Mouse (Mus musculus): Measurements from ENCODE around the gene Nr2c2ap. TPM values are rescaled to one million over a fixed set of nuclear protein-coding genes. Genes with fewer than 3 reads are reported as not detected.

The Nr2c2ap gene
- polyA plus RNA-seq, 1 experiment from 2014 or later, result 25.1 TPM

DNA sequence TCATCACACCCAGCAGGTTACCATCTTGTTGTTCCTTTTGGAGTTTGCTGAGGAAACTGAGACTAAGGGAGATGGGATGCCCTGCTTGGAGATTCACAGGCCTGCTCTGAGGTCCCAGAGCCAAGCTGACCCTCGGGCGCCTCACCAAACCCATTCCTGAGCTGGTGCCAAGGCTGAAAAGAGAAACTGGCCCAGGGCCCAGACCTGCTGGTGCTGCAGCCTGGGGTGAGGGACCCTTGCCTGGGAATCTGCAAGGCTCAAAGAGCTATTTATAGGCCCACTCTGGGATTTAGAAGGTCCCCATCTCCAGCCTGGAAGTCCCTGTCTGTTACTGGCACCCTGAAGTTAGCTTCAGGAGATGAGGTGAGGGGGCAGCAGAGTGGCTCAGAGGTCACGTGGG is 2.7 kb upstream of the Nr2c2ap start:
- H3K4me1 ChIP-seq, result peaks cover 10% of the 10 kb centered on the region
- no peaks in the 10 kb centered on the region for H3K9me3 ChIP-seq
- H3K27me3 ChIP-seq, result peaks cover 11% of the 10 kb centered on the region
- no peak overlapping the region for H3K4me3 ChIP-seq
- H3K4me2 ChIP-seq (replicated peaks), result no peak overlapping the region
- ATAC-seq (ENCODE audit: low FRiP score, low read depth), result no peak
- H3K27ac ChIP-seq, result no peak overlapping the region
- H3K9ac ChIP-seq, result no peak overlapping the region
- peaks cover 13% of the 10 kb centered on the region for H3K36me3 ChIP-seq
- 76% methylated on average over 3 of the region's 3 CpGs for WGBS

GRCm38 (mm10) chr8:70129309-70129952 is 1.7 kb upstream of the Nr2c2ap start:
- Histone ChIP-seq H3K27me3 (peaks cover 7% of the 10 kb centered on the region), H3K9me3 (no peaks in the 10 kb centered on the region), H3K4me2 (replicated peaks) (no peak overlapping the region), H3K9ac (no peak overlapping the region), H3K4me3 (no peak overlapping the region), H3K27ac (no peak overlapping the region), H3K36me3 (peaks cover 23% of the 10 kb centered on the region), H3K4me1 (peaks cover 10% of the 10 kb centered on the region)
- 64% methylated on average over 9 of the region's 9 CpGs for WGBS
- ATAC-seq (ENCODE audit: low FRiP score, low read depth), result no peak

DNA sequence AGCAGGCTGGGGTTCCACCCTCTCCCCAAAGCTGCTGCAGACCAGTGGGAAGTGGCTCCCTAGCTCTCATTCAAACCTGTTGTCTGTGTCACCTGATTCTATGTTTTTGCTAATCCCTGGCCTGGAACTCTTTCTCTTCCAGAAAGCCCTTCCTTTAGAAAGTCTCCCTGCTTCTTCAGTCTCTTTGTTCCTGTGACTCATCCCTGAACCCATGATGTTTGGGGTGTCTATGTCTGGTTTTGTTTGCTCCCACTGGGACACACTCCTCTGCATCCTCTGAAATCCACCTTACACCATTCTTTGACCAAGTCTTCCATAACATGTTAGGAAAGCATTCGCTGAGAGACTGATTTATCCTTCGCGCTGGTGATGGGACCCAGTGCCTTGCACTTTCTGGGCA is 1.1 kb upstream of the Nr2c2ap start:
- H3K4me2 ChIP-seq (replicated peaks), result no peak overlapping the region
- peaks cover 4% of the 10 kb centered on the region for H3K27me3 ChIP-seq
- peaks cover 10% of the 10 kb centered on the region for H3K4me1 ChIP-seq
- WGBS, result 85% methylated on average over 3 of the region's 3 CpGs
- peaks cover 30% of the 10 kb centered on the region for H3K36me3 ChIP-seq
- H3K27ac ChIP-seq, result no peak overlapping the region
- ATAC-seq (ENCODE audit: low FRiP score, low read depth), result no peak
- no peak overlapping the region for H3K4me3 ChIP-seq
- H3K9me3 ChIP-seq, result no peaks in the 10 kb centered on the region
- H3K9ac ChIP-seq, result no peak overlapping the region

GRCm38 (mm10) chr8:70134086-70134485 is 3.0 kb downstream of the Nr2c2ap start:
- no peak for ATAC-seq (ENCODE audit: low FRiP score, low read depth)
- H3K27ac ChIP-seq, result no peak overlapping the region
- WGBS, result 88% methylated on average over 5 of the region's 5 CpGs
- H3K36me3 ChIP-seq, result peaks cover 48% of the 10 kb centered on the region
- H3K9me3 ChIP-seq, result no peaks in the 10 kb centered on the region
- H3K4me2 ChIP-seq (replicated peaks), result no peak overlapping the region
- H3K4me1 ChIP-seq, result peaks cover 18% of the 10 kb centered on the region
- no peak overlapping the region for H3K9ac ChIP-seq
- H3K27me3 ChIP-seq, result no peaks in the 10 kb centered on the region
- no peak overlapping the region for H3K4me3 ChIP-seq

- no peak overlapping the region for H3K9ac ChIP-seq
- H3K4me1 ChIP-seq, result peaks cover 19% of the 10 kb centered on the region
- no peak for ATAC-seq (ENCODE audit: low FRiP score, low read depth)
- no peak overlapping the region for H3K4me2 ChIP-seq (replicated peaks)
- 91% methylated on average over 9 of the region's 9 CpGs for WGBS
- peaks cover 48% of the 10 kb centered on the region for H3K36me3 ChIP-seq
- H3K9me3 ChIP-seq, result no peaks in the 10 kb centered on the region
- no peak overlapping the region for H3K27ac ChIP-seq
- H3K27me3 ChIP-seq, result no peaks in the 10 kb centered on the region
- H3K4me3 ChIP-seq, result no peak overlapping the region
Measured at GRCm38 (mm10) chr8:70134931-70135330, 3.8 kb downstream of the Nr2c2ap start.

- 84% methylated on average over 4 of the region's 4 CpGs for WGBS
- Histone ChIP-seq H3K4me3 (no peak overlapping the region), H3K4me1 (peaks cover 25% of the 10 kb centered on the region), H3K27ac (no peak overlapping the region), H3K9ac (no peak overlapping the region), H3K9me3 (no peaks in the 10 kb centered on the region), H3K4me2 (replicated peaks) (no peak overlapping the region), H3K27me3 (no peaks in the 10 kb centered on the region), H3K36me3 (peaks cover 48% of the 10 kb centered on the region)
- ATAC-seq (ENCODE audit: low FRiP score, low read depth), result no peak
Measured at GRCm38 (mm10) chr8:70136591-70136990, 5.5 kb downstream of the Nr2c2ap start.

DNA sequence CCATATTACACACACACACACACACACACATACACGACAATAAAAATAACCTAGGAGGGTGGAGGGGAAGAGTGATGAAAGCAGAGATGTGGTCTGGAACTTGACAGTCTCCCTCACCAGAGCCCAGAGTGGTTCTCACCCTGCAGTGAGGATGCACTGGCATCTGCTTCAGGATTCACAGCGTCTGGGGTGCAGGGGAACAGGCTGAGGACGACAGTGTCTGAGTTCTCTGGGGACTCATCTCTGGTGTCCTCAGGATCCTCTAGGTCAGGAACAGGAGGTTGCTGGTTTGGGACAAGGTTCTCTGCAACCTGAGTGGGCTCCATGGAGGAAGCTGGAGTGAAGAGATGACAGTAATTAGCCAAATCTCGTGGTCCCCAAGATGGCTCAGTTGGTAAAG is 6.8 kb downstream of the Nr2c2ap start:
- WGBS, result 75% methylated on average over 4 of the region's 4 CpGs

DNA sequence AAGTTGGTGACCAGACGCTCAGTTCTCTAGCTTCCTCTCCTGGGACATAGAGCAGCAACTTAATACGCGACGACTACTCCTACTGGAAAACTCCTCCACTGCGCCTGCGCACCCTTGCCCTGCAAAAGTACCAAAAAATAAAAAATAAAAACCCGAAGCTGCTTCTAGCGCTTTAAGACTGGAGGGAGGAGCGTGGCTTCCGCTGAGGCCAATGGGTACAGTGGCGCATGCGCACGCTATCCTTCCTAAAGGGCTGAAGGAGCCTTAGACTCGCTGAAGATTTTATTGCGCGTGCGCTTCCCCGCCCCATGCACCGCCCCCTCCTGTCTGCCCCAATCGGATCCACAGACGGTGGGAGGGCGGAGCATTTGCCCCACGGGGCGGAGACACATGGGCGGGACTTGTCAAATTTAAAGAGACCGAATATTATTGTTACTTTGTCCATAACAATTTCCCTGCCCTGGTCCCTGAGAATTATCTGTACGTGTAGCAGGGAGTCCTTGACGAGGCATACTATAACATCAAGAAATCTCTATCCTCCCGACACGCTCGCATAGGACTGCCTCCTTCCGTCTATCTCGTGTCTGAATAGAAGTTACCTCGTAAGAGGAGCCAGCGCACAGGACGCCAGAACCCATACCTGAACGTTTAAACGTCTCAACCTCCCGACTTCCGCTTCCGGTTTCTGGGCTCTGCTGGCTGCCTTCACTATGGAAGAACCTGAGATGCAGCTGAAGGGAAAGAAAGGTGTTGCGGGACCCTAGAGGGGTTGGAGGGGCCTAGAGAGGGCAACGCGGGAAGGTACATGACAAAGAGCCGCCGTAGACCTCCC is 8.1 kb downstream of the Nr2c2ap start, which contains the start of the genes Rfxank, Borcs8 and Mef2b:
Rfxank (minus strand) TSS at position 129 of the 832 bp plus-strand sequence.
Borcs8 (plus strand) TSS at position 474 of the 832 bp plus-strand sequence.
Mef2b (plus strand) TSS at position 686 of the 832 bp plus-strand sequence.
- Histone ChIP-seq H3K27me3 (no peaks in the 10 kb centered on the region), H3K4me3 (peak within 1 kb of the TSS; percentile 89), H3K27ac (peak within 1 kb of the TSS; percentile 83), H3K4me2 (replicated peaks) (peak within 1 kb of the TSS; percentile 88), H3K36me3 (peaks cover 50% of the 10 kb centered on the region), H3K4me1 (peaks cover 21% of the 10 kb centered on the region), H3K9me3 (no peaks in the 10 kb centered on the region), H3K9ac (peak within 1 kb of the TSS; percentile 86)
- ATAC-seq (ENCODE audit: low FRiP score, low read depth), result peak; percentile 97
- WGBS, result under 1% methylated on average over 46 of the region's 46 CpGs

More for the DNA sequence above, 6.8 kb downstream of the Nr2c2ap start:
- H3K4me1 ChIP-seq, result peaks cover 21% of the 10 kb centered on the region
- no peaks in the 10 kb centered on the region for H3K9me3 ChIP-seq
- no peaks in the 10 kb centered on the region for H3K27me3 ChIP-seq
- H3K27ac ChIP-seq, result no peak overlapping the region
- peak overlapping the region; percentile 72 for H3K9ac ChIP-seq
- peak overlapping the region; percentile 89 for H3K4me3 ChIP-seq
- H3K36me3 ChIP-seq, result peaks cover 51% of the 10 kb centered on the region
- ATAC-seq (ENCODE audit: low FRiP score, low read depth), result no peak
- H3K4me2 ChIP-seq (replicated peaks), result peak overlapping the region; percentile 74

DNA sequence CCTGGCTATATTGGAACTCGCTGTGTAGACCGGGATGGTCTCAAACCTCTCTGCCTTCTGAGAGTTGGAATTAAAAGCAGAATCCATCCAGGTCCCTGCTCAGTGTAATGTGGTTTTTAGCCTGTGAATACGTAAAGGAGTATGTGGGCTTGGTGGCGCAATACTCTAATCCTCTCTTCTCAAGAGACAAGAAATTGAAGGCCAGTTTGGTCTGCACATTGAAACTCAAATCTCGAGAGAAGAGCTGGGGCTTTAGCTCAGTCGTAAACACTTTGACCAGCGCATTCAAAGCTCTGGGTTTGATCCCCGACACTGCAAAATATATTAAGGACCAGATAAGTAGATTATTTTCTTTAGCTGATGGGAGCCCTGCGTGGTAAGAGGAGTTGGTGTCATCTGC is 8.8 kb downstream of the Nr2c2ap start:
- peak overlapping the region; percentile 86 for H3K9ac ChIP-seq
- peaks cover 21% of the 10 kb centered on the region for H3K4me1 ChIP-seq
- H3K36me3 ChIP-seq, result peaks cover 50% of the 10 kb centered on the region
- no peaks in the 10 kb centered on the region for H3K27me3 ChIP-seq
- peak overlapping the region; percentile 88 for H3K4me2 ChIP-seq (replicated peaks)
- ATAC-seq (ENCODE audit: low FRiP score, low read depth), result no peak
- WGBS, result 7% methylated on average over 9 of the region's 9 CpGs
- H3K9me3 ChIP-seq, result no peaks in the 10 kb centered on the region
- peak overlapping the region; percentile 89 for H3K4me3 ChIP-seq
- peak overlapping the region; percentile 83 for H3K27ac ChIP-seq

- Histone ChIP-seq H3K9ac (no peak overlapping the region), H3K27me3 (peaks cover 9% of the 10 kb centered on the region; the same call in 1 of the 2 replicates), H3K36me3 (peaks cover 43% of the 10 kb centered on the region), H3K4me3 (no peak overlapping the region), H3K9me3 (no peaks in the 10 kb centered on the region), H3K27ac (no peak overlapping the region), H3K4me2 (replicated peaks) (no peak overlapping the region), H3K4me1 (peaks cover 10% of the 10 kb centered on the region)
- WGBS, result 86% methylated on average over 7 of the region's 7 CpGs
- no peak for ATAC-seq (ENCODE audit: low FRiP score, low read depth)
Measured at GRCm38 (mm10) chr8:70147678-70148607, 16.8 kb downstream of the Nr2c2ap start.

DNA sequence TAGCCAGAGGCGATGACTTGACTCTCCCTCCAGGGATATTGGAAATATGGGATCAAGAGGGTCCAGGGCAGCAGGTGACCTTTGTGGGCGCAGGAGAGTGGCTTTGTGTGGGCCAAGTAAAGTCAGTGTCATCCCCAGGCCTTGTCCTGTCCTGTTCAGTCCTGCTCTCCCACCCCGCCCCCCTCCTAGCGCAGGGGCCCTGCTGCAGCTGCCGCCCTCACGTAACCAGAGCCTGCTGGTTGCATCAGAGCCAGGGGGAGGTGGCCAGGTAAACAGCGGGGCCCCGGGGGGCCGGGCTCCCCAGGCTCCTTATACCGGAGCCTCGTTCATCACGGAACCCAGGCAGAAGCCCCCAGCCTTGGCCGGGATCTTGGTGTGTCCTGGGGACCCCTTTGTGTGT is 19.0 kb downstream of the Nr2c2ap start:
- Histone ChIP-seq H3K4me1 (peaks cover 10% of the 10 kb centered on the region), H3K9ac (0 out of 2 replicates have a peak overlapping the region, but pooled peaks have one; percentile 10)
- ATAC-seq (ENCODE audit: low FRiP score, low read depth), result peak; percentile 33; the same call in 1 of the 2 replicates

More for the DNA sequence above, 19.0 kb downstream of the Nr2c2ap start:
- no peaks in the 10 kb centered on the region for H3K9me3 ChIP-seq
- 16% methylated on average over 13 of the region's 13 CpGs for WGBS
- no peak overlapping the region for H3K27ac ChIP-seq
- peak overlapping the region; percentile 35 for H3K4me2 ChIP-seq (replicated peaks)
- peaks cover 12% of the 10 kb centered on the region for H3K27me3 ChIP-seq
- H3K4me3 ChIP-seq, result peak overlapping the region; percentile 5; the same call in 1 of the 2 replicates
- H3K36me3 ChIP-seq, result peaks cover 21% of the 10 kb centered on the region

All from limb, embryonic 13.5 days (tissue).